Mouse (Mus musculus): ENCODE measurements around the gene Kcnq4.

Kcnq4 gene

DNA sequence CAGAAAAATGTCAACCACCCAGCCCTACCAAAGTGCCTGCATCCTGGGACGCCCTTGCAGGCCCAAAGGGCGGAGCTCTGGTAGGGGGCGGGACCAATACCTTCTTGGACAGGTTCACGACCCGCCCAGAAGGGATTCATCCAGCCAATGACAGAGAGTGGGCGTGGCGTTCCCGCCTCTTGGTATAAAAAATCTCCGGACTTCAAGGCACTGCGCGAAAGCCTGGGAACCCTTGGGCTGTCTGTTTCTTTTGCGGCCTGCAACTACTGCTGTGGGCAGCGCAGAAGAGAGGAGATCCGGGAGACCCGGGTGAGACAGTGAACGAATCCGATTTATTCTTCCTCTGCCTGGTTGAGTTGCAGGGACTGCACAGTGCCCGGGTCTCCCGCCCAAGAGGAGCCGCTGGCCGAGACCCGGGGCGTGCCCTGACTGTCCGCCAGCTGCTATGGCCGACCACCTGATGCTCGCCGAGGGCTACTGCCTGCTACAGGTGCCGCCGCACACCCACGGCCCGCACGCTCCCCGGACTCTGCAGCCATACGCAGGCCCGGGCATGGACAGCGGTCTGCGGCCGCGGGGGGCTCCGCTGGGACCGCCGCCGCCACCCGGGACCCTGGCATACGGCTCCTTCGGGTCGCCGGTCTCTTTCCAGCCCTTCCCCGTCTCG, 81.9 kb downstream of the Kcnq4 start, which contains the start of gene Cited4:
Gene Cited4 (plus strand): TSS at position 215 of the 667 bp plus-strand sequence.
- POLR2A ChIA-PET: interaction anchor here (0.5 to 8.4 kb wide), 90 partner anchors 9 to 1035 kb away, joined by 3 to 131 read pairs (median 4); partner anchors contain the start of genes Ctps (in 3 of the 4), Exo5 (in 1 of the 4), Foxo6 (in 1 of the 4) and Rims3 (in 1 of the 4)
- CTCF ChIA-PET: interaction anchor here in 3 of 4 experiments (0.7 to 6.3 kb wide), 10 partner anchors 10 to 441 kb away, joined by 3 to 39 read pairs (median 6); no protein-coding TSS in a partner anchor

DNA sequence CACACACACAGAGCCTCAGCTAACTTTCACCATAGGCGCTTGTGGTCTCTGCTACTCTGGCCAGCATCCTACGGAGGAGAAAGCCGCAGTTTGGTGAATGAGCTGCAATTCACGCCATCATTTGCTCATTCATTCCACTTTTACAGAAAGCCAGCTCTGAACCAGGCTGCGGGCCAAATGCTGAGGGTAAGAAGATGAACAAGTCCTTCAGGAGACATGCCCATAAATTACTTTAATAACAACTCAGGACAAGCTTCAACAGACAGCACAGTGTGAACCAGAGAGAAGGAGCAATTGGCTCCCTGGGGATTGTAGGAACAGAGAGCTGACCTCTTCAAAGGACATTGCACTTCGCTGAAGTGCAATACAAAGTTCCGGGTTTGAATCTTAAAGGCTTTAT, 82.6 kb downstream of the Kcnq4 start:
- ChIA-PET CTCF (interaction anchor here (0.7 to 6.3 kb wide), 15 partner anchors 9 to 440 kb away, joined by 3 to 39 read pairs (median 4); no protein-coding TSS in a partner anchor), POLR2A (interaction anchor here (0.5 to 8.4 kb wide), 100 partner anchors 8 to 1035 kb away, joined by 3 to 131 read pairs (median 4); partner anchors contain the start of genes Ctps (in 3 of the 4), Exo5 (in 1 of the 4), Foxo6 (in 1 of the 4) and Rims3 (in 1 of the 4))

DNA sequence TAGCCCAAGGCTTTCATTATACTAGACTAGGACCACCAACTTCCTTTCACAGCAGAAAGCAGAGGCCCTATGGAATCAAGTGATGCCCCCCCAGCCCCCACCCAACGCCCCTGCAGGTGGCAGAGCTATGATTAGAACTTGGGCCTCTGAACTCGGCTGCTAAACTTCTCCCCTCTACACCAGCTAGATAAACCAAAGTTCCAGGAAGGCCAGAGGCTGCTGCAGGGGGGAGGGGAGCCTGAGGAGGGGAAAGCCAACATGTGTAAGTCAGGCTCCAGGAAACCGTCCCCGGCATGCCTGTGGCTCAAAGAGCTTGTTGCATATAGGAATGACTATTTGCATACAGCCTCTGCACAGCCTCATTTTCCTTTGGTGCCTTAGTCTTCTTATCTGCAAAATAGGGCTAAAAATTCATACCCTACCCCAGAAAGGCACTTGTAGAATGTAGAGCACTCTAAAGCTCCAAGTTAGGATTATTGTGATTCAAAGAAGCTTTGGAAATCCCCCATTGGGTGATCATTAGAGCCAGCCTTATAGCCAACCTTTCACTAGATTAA, 83.2 kb downstream of the Kcnq4 start:
- CTCF ChIA-PET: interaction anchor here (0.6 to 6.3 kb wide), 16 partner anchors 8 to 439 kb away, joined by 3 to 39 read pairs (median 4); no protein-coding TSS in a partner anchor
- POLR2A ChIA-PET: interaction anchor here (0.6 to 8.4 kb wide), 71 partner anchors 8 to 1034 kb away, joined by 3 to 131 read pairs (median 4); partner anchors contain the start of genes Ctps (in 3 of the 4), Exo5 (in 1 of the 4), Foxo6 (in 1 of the 4) and Rims3 (in 1 of the 4)

DNA sequence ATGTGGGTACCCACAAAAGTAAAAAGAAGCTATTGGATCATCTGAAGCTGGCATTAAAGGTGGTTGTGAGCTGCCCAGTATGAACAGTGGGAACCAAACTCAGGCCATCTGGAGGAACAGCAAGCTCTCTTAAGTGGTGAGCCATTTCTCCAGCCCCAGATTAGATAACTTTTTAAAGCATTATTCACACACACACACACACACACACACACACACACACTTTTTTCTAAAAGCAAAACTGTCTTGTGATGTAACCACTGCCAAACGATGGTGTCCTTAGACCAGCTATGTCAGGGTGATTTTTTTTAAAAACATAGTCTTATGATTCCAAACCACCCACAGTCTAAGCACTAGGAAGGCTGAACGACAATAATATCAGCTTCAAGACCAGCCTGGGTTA, 83.8 kb downstream of the Kcnq4 start:
- CTCF ChIA-PET: interaction anchor here (0.6 to 6.3 kb wide), 11 partner anchors 8 to 75 kb away, joined by 3 to 39 read pairs (median 4); no protein-coding TSS in a partner anchor
- POLR2A ChIA-PET: interaction anchor here (0.6 to 8.4 kb wide), 35 partner anchors 9 to 369 kb away, joined by 3 to 131 read pairs (median 5); partner anchors contain the start of genes Ctps (in 2 of the 4) and Exo5 (in 1 of the 4)

DNA sequence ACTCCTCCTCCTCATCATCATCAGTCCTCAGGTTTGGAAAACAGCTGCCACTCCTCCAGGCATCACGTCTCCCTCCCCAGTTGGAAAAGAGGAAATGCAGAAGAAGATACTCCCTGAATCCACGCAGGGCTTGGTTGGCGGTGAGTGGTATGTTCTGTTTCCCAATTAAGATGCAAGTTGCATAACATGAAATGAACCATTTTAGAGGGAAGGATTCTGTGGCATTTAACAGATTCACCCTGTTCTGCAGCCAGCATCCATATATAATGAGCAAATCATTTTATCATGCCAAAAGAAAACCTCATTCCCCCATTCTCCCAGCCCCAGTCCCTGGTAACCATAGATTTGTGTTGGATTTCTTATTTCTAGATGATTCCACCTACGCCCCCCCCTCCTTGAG, 87.9 kb downstream of the Kcnq4 start:
- CTCF ChIA-PET: no interaction called here
- POLR2A ChIA-PET: interaction anchor here in 2 of 4 experiments (0.6 to 1.5 kb wide), 4 partner anchors 10 to 91 kb away, joined by 3 to 4 read pairs (median 4); partner anchors contain the start of gene Ctps (in 1 of the 2)

DNA sequence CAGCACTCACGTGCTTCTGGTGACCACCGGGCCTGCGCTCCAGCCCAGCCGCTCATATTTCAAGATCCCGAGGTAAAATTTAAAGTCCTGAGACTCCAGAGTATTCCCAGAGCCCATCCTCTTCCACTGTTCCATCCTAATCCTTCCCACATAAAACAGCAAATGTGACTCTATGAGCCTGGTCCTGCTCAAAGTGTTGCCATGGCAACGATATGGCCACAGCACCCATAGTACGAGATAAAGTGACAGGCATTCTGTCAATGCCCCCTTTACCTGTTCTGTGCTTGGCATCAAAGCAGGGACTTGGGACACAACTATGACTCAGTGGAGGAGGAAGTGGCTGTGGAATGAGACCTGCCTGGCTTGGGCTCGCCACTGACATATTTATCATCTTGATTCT, 92.5 kb downstream of the Kcnq4 start:
- ChIA-PET CTCF (no interaction called here), POLR2A (interaction anchor here in 2 of 4 experiments (1.2 to 8.4 kb wide), 4 partner anchors 10 to 86 kb away, joined by 3 to 70 read pairs (median 26); partner anchors contain the start of gene Cited4 (in 2 of the 2))

DNA sequence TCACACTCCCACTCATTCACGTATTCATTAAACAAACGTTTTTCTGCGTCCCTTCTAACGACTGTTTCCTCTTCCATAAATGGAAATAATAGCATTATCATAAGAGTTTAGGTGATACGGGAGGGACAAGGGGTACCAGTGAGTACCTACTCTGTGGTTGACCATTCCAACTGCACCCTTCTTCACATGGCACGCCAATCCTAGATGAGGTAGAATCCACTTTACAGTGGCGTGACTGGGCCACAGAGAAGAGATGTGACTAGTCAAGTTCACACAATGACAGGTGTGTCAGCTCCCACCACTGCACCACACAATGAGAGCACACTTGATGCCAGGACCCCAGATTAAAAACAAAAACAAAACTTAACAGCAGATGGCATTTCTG, 98.2 kb downstream of the Kcnq4 start:
- POLR2A ChIA-PET: interaction anchor here in 2 of 4 experiments (1.3 to 8.4 kb wide), 3 partner anchors 15 to 61 kb away, joined by 3 to 70 read pairs (median 21); partner anchors contain the start of gene Cited4 (in 2 of the 2)
- CTCF ChIA-PET: interaction anchor here in 1 of 4 experiments (1.4 kb wide), 1 partner anchor 60 kb away, joined by 4 read pairs; no protein-coding TSS in a partner anchor

DNA sequence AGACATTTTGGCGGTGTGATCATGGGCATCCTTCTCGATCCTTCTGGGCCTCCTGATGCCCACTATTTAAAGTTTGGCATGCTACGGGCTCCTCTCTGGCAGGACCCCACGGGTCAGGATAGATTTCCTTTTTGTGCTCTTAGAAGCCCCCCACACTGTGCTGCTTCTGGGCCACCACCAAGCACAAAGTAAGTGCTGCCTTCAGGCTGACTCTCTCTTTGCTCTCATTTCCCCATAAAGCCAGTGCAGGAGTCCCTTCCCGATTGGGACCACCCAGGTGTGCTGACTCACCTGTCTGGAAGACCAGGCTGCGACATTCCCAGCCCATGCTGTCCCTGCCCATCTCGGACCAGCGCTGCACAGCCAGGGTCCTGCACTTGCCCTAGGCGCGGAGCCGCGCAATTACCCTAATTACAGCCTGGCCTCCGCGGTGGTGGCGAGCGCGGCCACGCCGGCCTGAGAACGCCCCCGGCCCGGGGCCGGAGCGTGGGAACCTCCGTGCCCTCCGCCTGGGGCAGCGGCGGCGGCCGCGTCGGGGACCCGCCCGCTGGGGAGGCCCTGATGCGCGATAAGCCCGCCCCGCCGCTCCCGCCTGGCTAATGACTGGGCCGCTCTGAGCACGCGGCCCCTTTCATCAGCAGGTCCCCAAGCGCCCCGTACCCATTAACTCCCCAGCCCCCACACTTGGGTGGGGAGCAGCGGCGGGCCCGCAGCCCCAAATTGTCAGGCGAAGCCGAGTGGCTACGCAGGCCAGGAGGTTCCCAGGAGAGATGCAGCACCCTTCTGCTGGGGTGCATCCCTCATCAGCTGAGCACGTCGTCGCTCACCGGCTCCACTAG, 98.8 kb downstream of the Kcnq4 start:
- ChIA-PET POLR2A (interaction anchor here in 2 of 4 experiments (1.3 to 8.4 kb wide), 3 partner anchors 16 to 60 kb away, joined by 3 to 70 read pairs (median 21); partner anchors contain the start of gene Cited4 (in 2 of the 2)), CTCF (interaction anchor here in 1 of 4 experiments (1.4 kb wide), 1 partner anchor 60 kb away, joined by 4 read pairs; no protein-coding TSS in a partner anchor)

Data from embryonic stem cell, embryonic (primary cell).